20 mouse cellular contexts compared by ENCODE assay signal in the genomic region with DNA sequence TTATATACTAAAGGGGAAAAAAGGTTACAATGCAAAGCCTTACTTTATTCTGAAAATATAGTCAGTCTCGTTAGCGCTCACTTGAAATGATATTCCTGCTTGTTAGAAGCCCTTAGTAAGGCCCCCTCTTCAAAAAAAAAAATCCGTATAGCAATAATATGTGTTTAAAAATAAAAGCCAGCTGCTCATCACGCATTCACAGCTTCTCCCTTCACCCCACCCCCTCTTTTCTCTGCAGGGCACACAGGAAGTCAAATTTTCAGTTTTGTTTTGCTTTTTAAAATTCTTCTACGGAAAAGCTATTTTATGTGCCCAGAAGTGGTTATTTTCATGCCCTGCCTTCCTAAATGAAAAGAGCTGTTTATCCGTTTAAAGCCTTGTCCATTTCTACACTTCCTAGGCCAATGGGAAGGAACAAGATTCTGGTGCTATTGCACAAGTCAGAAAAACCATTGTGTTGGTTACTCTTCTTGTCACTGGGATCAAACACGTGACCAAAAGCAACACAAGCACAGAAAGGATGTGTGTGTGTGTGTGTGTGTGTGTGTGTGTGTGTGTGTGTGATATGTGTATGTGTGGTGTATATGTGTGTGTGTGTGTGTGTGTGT.
DNase-seq lines count a peak whose midpoint lies in the region; ATAC-seq and TF ChIP-seq lines count a peak whose summit lies in the region.
"Had no signal": no experiment of that assay in that cellular context is flagged by ENCODE, and none has a peak within 500 bp of the region (broad histone marks: within the 10 kb centered on the region; RNA-seq: fewer than 3 reads in every experiment).

No protein-coding gene starts in this region.

- H3K4me1 ChIP-seq in embryonic facial prominence, embryonic 14.5 days (ENCODE audit: control insufficient read depth, insufficient read depth, low read length), result no peaks in the 10 kb centered on the region
- H3K4me1 ChIP-seq in embryonic facial prominence, embryonic 10.5 days, result no peaks in the 10 kb centered on the region; the same call in none of the 2 replicates
- H3K4me1 ChIP-seq in spleen, adult 2 months (ENCODE audit: control insufficient read depth, insufficient read depth, insufficient read length), result peaks cover 5% of the 10 kb centered on the region; the same call in 1 of the 2 replicates
- H3K4me1 ChIP-seq: embryonic facial prominence, embryonic 12.5 days; limb, embryonic 15.5 days had no signal

- no peak overlapping the region for H3K9ac ChIP-seq in embryonic facial prominence, embryonic 14.5 days (ENCODE audit: low read depth, low read length)
- H3K9ac ChIP-seq: embryonic facial prominence, embryonic 12.5 days; limb, embryonic 15.5 days; midbrain, embryonic 15.5 days; neural tube, embryonic 13.5 days had no signal

- H3K4me3 ChIP-seq in embryonic facial prominence, embryonic 14.5 days (ENCODE audit: low read depth, low read length), result no peak overlapping the region
- H3K4me3 ChIP-seq in embryonic facial prominence, embryonic 10.5 days, result no peak overlapping the region
- H3K4me3 ChIP-seq in spleen, adult 2 months (ENCODE audit: extremely low read depth, insufficient read depth, insufficient read length), result no peak overlapping the region
- H3K4me3 ChIP-seq: embryonic facial prominence, embryonic 12.5 days; left cerebral cortex, adult 2 months; limb, embryonic 15.5 days; midbrain, embryonic 15.5 days; neural tube, embryonic 13.5 days had no signal

- 49% methylated on average over 7 of the region's 7 CpGs for WGBS in embryonic facial prominence, embryonic 14.5 days
- WGBS in embryonic facial prominence, embryonic 10.5 days, result 79% methylated on average over 7 of the region's 7 CpGs
- 13% methylated on average over 7 of the region's 7 CpGs for WGBS in spleen, adult 2 months

- H3K27me3 ChIP-seq in embryonic facial prominence, embryonic 14.5 days (replicated peaks; ENCODE audit: control insufficient read depth, insufficient read depth, low read length), result no peaks in the 10 kb centered on the region
- no peaks in the 10 kb centered on the region for H3K27me3 ChIP-seq in embryonic facial prominence, embryonic 10.5 days (replicated peaks; ENCODE audit: low read depth, poor library complexity, severe bottlenecking)
- no peaks in the 10 kb centered on the region for H3K27me3 ChIP-seq in spleen, adult 2 months (ENCODE audit: control insufficient read depth, insufficient read depth, low read length)
- H3K27me3 ChIP-seq in splenic B cell, adult 2 months (ENCODE audit: control insufficient read depth, insufficient read depth, low read length, poor library complexity, severe bottlenecking), result no peaks in the 10 kb centered on the region
- H3K27me3 ChIP-seq: embryonic facial prominence, embryonic 12.5 days; midbrain, embryonic 15.5 days; neural tube, embryonic 13.5 days had no signal

- TF ChIP-seq POLR2A in spleen, adult 2 months (IDR thresholded peaks at IDR 0.05; ENCODE audit: low read depth, low read length), result no peak

- 0 out of 2 replicates have a peak overlapping the region, but pooled peaks have one; percentile 52 for H3K27ac ChIP-seq in embryonic facial prominence, embryonic 14.5 days (replicated peaks; ENCODE audit: low read depth, low read length)
- no peak overlapping the region for H3K27ac ChIP-seq in embryonic facial prominence, embryonic 10.5 days (replicated peaks)
- H3K27ac ChIP-seq in spleen, adult 2 months (ENCODE audit: insufficient read depth, low read length), result peak overlapping the region; percentile 48; the same call in 1 of the 2 replicates
- H3K27ac ChIP-seq: embryonic facial prominence, embryonic 12.5 days; left cerebral cortex, adult 2 months; limb, embryonic 15.5 days; macrophage; midbrain, embryonic 15.5 days; neural tube, embryonic 13.5 days; stomach, postnatal 0 days had no signal

- no peaks in the 10 kb centered on the region for H3K9me3 ChIP-seq in embryonic facial prominence, embryonic 14.5 days (ENCODE audit: control insufficient read depth, low read length)
- no peaks in the 10 kb centered on the region for H3K9me3 ChIP-seq in embryonic facial prominence, embryonic 10.5 days
- H3K9me3 ChIP-seq: embryonic facial prominence, embryonic 12.5 days; limb, embryonic 15.5 days; midbrain, embryonic 15.5 days; neural tube, embryonic 13.5 days had no signal

- TF ChIP-seq CTCF in spleen, adult 2 months (IDR thresholded peaks at IDR 0.05; ENCODE audit: extremely low read depth, insufficient read depth, insufficient read length, insufficient replicate concordance), result no peak

- no peaks in the 10 kb centered on the region for H3K36me3 ChIP-seq in embryonic facial prominence, embryonic 14.5 days (ENCODE audit: control insufficient read depth, insufficient read depth, low read length)
- no peaks in the 10 kb centered on the region for H3K36me3 ChIP-seq in embryonic facial prominence, embryonic 10.5 days (replicated peaks)
- no peaks in the 10 kb centered on the region for H3K36me3 ChIP-seq in spleen, adult 2 months (ENCODE audit: control insufficient read depth, insufficient read depth, low read length)
- no peaks in the 10 kb centered on the region for H3K36me3 ChIP-seq in splenic B cell, adult 2 months (ENCODE audit: control insufficient read depth, insufficient read depth, low read length, poor library complexity, severe bottlenecking)
- H3K36me3 ChIP-seq: embryonic facial prominence, embryonic 12.5 days; limb, embryonic 15.5 days; midbrain, embryonic 15.5 days; neural tube, embryonic 13.5 days had no signal

- ATAC-seq in embryonic facial prominence, embryonic 14.5 days (ENCODE audit: low read depth), result no peak
- no peak for ATAC-seq in erythroid progenitor cell, adult 5-6 weeks (replicated peaks; ENCODE audit: low FRiP score, poor library complexity, severe bottlenecking)
- ATAC-seq: intestine, postnatal 0 days; midbrain, embryonic 15.5 days had no signal

- H3K4me2 ChIP-seq in embryonic facial prominence, embryonic 14.5 days (ENCODE audit: low read depth, low read length), result no peak overlapping the region
- H3K4me2 ChIP-seq: embryonic facial prominence, embryonic 12.5 days; limb, embryonic 15.5 days; midbrain, embryonic 15.5 days; neural tube, embryonic 13.5 days had no signal

- DNase-seq in embryonic facial prominence, embryonic 14.5 days (ENCODE audit: low spot score), result peak; percentile 19
- DNase-seq in embryonic facial prominence, embryonic 10.5 days (ENCODE audit: low spot score), result no peak
- peak in 1 of 2 experiments; percentile 22 for DNase-seq in spleen, adult 2 months (ENCODE audit: low read depth in 1 of 2, low spot score in 2 of 2)
- no peak for DNase-seq in spleen, adult 12 weeks (ENCODE audit: low spot score)
- peak; percentile 13 for DNase-seq in splenic B cell, adult 2 months (ENCODE audit: low read depth, low spot score)
- DNase-seq in cerebellum, adult 9-11 months, result no peak
- DNase-seq in adrenal gland, adult 8-10 months, result no peak
- DNase-seq: adrenal gland, postnatal 25 days; cerebellum, postnatal 14 days; gastrocnemius, postnatal 36 days; retina, postnatal 1 day had no signal

Comparison
In these comparisons a context has a peak if more than half of its experiments do, and no peak if none do; other contexts are left out.
1. DNase-seq: peak in embryonic facial prominence, embryonic 14.5 days (single experiment) and splenic B cell, adult 2 months (single experiment); none in embryonic facial prominence, embryonic 10.5 days (single experiment), spleen, adult 12 weeks (single experiment), cerebellum, adult 9-11 months (single experiment) and adrenal gland, adult 8-10 months (single experiment).